Mouse (Mus musculus) retina, adult 2 months (tissue): ENCODE results near the gene Snap47.
"Not testable (repeated sequence)": the region's sequence is repeated elsewhere in the genome, so short reads cannot be mapped to it uniquely, and the experiment has no call there.

Experiments
- DNase-seq: peaks from one replicate; pipeline ENCODE4 v3.0.0-alpha.2; 2012; ENCODE audit warnings: low read depth, low spot score

Gene Snap47

GRCm38 (mm10) chr11:59369848-59370247, 81.1 kb downstream of the Snap47 start:
- no peak for DNase-seq

GRCm38 (mm10) chr11:59367955-59368354, 83.0 kb downstream of the Snap47 start:
- DNase-seq, result not testable (repeated sequence)

GRCm38 (mm10) chr11:59366633-59367032, 84.4 kb downstream of the Snap47 start:
- DNase-seq, result no peak

- DNase-seq, result no peak
Observed at GRCm38 (mm10) chr11:59366031-59366430, 85.0 kb downstream of the Snap47 start.

- no peak for DNase-seq
Observed at GRCm38 (mm10) chr11:59364417-59364816, 86.6 kb downstream of the Snap47 start.

- no peak for DNase-seq
Observed at GRCm38 (mm10) chr11:59364007-59364406, 87.0 kb downstream of the Snap47 start.

- no peak for DNase-seq
Observed at GRCm38 (mm10) chr11:59361291-59361690, 89.7 kb downstream of the Snap47 start.
